Mouse (Mus musculus) heart, embryonic 13.5 days (tissue): Measurements from ENCODE around the gene Arl15. TPM values are rescaled to one million over a fixed set of nuclear protein-coding genes. Genes with fewer than 3 reads are reported as not detected.

Source experiments
- ATAC-seq: fragments of 200-750 bp; cut with Nextera tagmentation; 2 replicates; pipeline ENCODE4 v1.8.0; 2017; ENCODE audit warnings: moderate TSS enrichment; ENCODE audit not compliant: insufficient number of reproducible peaks, low FRiP score, low TSS enrichment; ENCODE audit errors: extremely low read depth
- H3K27ac ChIP-seq: fragments of 300-500 bp; sonication (generic); replicated peaks from 2 replicates; pipeline ENCODE4 v1.5.1; 2015; ENCODE audit warnings: moderate library complexity, mild to moderate bottlenecking, inconsistent platforms
- H3K27me3 ChIP-seq: fragments of 300-500 bp; sonication (generic); replicated peaks from 2 replicates; pipeline ENCODE4 v1.6.1; 2015; ENCODE audit warnings: mild to moderate bottlenecking, inconsistent platforms
- H3K36me3 ChIP-seq: fragments of 300-500 bp; sonication (generic); 2 replicates; pipeline ENCODE4 v1.6.1; 2015; ENCODE audit warnings: mild to moderate bottlenecking, inconsistent platforms
- H3K4me1 ChIP-seq: fragments of 300-500 bp; sonication (generic); 2 replicates; pipeline ENCODE4 v1.6.1; 2015; ENCODE audit warnings: inconsistent platforms
- H3K4me2 ChIP-seq: fragments of 300-500 bp; sonication (generic); 2 replicates; pipeline ENCODE4 v1.6.1; 2015; ENCODE audit warnings: inconsistent platforms, mild to moderate bottlenecking, moderate library complexity
- H3K4me3 ChIP-seq: fragments of 300-500 bp; sonication (generic); 2 replicates; pipeline ENCODE4 v1.5.1; 2015; ENCODE audit warnings: moderate library complexity, mild to moderate bottlenecking, inconsistent platforms
- H3K9ac ChIP-seq: fragments of 300-500 bp; sonication (generic); 2 replicates; pipeline ENCODE4 v1.6.1; 2015; ENCODE audit warnings: inconsistent platforms, mild to moderate bottlenecking, moderate library complexity
- H3K9me3 ChIP-seq: fragments of 300-500 bp; sonication (generic); 2 replicates; pipeline ENCODE4 v1.6.1; 2016; ENCODE audit warnings: inconsistent platforms
- WGBS: fragments of 180-500 bp; shearing (Covaris S2); methylation state at CpG from one replicate; pipeline ENCODE4 v1.1.7; 2015; ENCODE audit warnings: mixed read lengths; 5-methylcytosine and 5-hydroxymethylcytosine counted together
- polyA plus RNA-seq: library from polyadenylated mRNA; unstranded; fragments of >200 nt; fragmentation: Nextera tagmentation; extraction: Ambion mirVana; gene quantifications from 2 replicates; pipeline ENCODE4 v1.2.1, GENCODE M21; 2015

Gene Arl15
- polyA plus RNA-seq, 1 experiment from 2014 or later, result 6.1 TPM

GRCm38 (mm10) chr13:114071439-114071838 lies 277.1 kb downstream of the Arl15 start:
- H3K27me3 ChIP-seq, result no peaks in the 10 kb centered on the region
- 90% methylated on average over 7 of the region's 7 CpGs for WGBS
- no peaks in the 10 kb centered on the region for H3K4me1 ChIP-seq
- H3K9ac ChIP-seq, result no peak overlapping the region
- H3K9me3 ChIP-seq, result no peaks in the 10 kb centered on the region
- H3K4me2 ChIP-seq, result no peak overlapping the region
- H3K4me3 ChIP-seq, result no peak overlapping the region
- peaks cover 4% of the 10 kb centered on the region; the same call in 1 of the 2 replicates for H3K36me3 ChIP-seq
- no peak overlapping the region for H3K27ac ChIP-seq
- no peak for ATAC-seq

GRCm38 (mm10) chr13:114074471-114074870 lies 280.2 kb downstream of the Arl15 start:
- ATAC-seq, result no peak
- H3K9me3 ChIP-seq, result no peaks in the 10 kb centered on the region
- WGBS, result 46% methylated on average over 8 of the region's 8 CpGs
- H3K4me2 ChIP-seq, result no peak overlapping the region
- H3K27ac ChIP-seq, result no peak overlapping the region
- H3K36me3 ChIP-seq, result peaks cover 4% of the 10 kb centered on the region; the same call in 1 of the 2 replicates
- H3K4me3 ChIP-seq, result no peak overlapping the region
- H3K27me3 ChIP-seq, result no peaks in the 10 kb centered on the region
- no peak overlapping the region for H3K9ac ChIP-seq
- H3K4me1 ChIP-seq, result no peaks in the 10 kb centered on the region

GRCm38 (mm10) chr13:114075724-114076384 lies 281.5 kb downstream of the Arl15 start:
- Histone ChIP-seq H3K4me2 (no peak overlapping the region), H3K9me3 (no peaks in the 10 kb centered on the region), H3K4me1 (no peaks in the 10 kb centered on the region), H3K9ac (no peak overlapping the region), H3K36me3 (peaks cover 4% of the 10 kb centered on the region; the same call in 1 of the 2 replicates), H3K27ac (no peak overlapping the region), H3K27me3 (no peaks in the 10 kb centered on the region), H3K4me3 (no peak overlapping the region)
- 65% methylated on average over 9 of the region's 9 CpGs for whole genome bisulfite sequencing
- no peak for ATAC-seq

GRCm38 (mm10) chr13:114077181-114077580 lies 282.9 kb downstream of the Arl15 start:
- Histone ChIP-seq H3K27me3 (no peaks in the 10 kb centered on the region), H3K36me3 (no peaks in the 10 kb centered on the region), H3K4me1 (no peaks in the 10 kb centered on the region), H3K9me3 (no peaks in the 10 kb centered on the region), H3K4me2 (no peak overlapping the region), H3K27ac (no peak overlapping the region), H3K9ac (no peak overlapping the region), H3K4me3 (no peak overlapping the region)
- no peak for ATAC-seq
- WGBS, result 88% methylated on average over 9 of the region's 9 CpGs

GRCm38 (mm10) chr13:114077584-114078270 lies 283.4 kb downstream of the Arl15 start:
- no peak overlapping the region for H3K9ac ChIP-seq
- H3K4me2 ChIP-seq, result no peak overlapping the region
- no peaks in the 10 kb centered on the region for H3K27me3 ChIP-seq
- no peaks in the 10 kb centered on the region for H3K9me3 ChIP-seq
- WGBS, result 72% methylated on average over 17 of the region's 17 CpGs
- H3K4me1 ChIP-seq, result no peaks in the 10 kb centered on the region
- H3K27ac ChIP-seq, result no peak overlapping the region
- H3K36me3 ChIP-seq, result no peaks in the 10 kb centered on the region
- ATAC-seq, result no peak
- H3K4me3 ChIP-seq, result no peak overlapping the region

- no peaks in the 10 kb centered on the region for H3K27me3 ChIP-seq
- no peak overlapping the region for H3K4me2 ChIP-seq
- 88% methylated on average over 4 of the region's 4 CpGs for WGBS
- no peak overlapping the region for H3K4me3 ChIP-seq
- H3K36me3 ChIP-seq, result no peaks in the 10 kb centered on the region
- no peaks in the 10 kb centered on the region for H3K9me3 ChIP-seq
- no peaks in the 10 kb centered on the region for H3K4me1 ChIP-seq
- no peak for ATAC-seq
- H3K9ac ChIP-seq, result no peak overlapping the region
- H3K27ac ChIP-seq, result no peak overlapping the region
These were observed 284.5 kb downstream of the Arl15 start for GRCm38 (mm10) chr13:114078851-114079250.

- Histone ChIP-seq H3K9ac (no peak overlapping the region), H3K27me3 (no peaks in the 10 kb centered on the region), H3K4me3 (no peak overlapping the region), H3K27ac (no peak overlapping the region), H3K4me1 (no peaks in the 10 kb centered on the region), H3K9me3 (no peaks in the 10 kb centered on the region), H3K36me3 (no peaks in the 10 kb centered on the region), H3K4me2 (no peak overlapping the region)
- ATAC-seq, result no peak
- 85% methylated on average over 6 of the region's 6 CpGs for WGBS
These were observed 285.4 kb downstream of the Arl15 start for GRCm38 (mm10) chr13:114079751-114080150.

GRCm38 (mm10) chr13:114080491-114080890 lies 286.2 kb downstream of the Arl15 start:
- no peaks in the 10 kb centered on the region for H3K27me3 ChIP-seq
- no peak overlapping the region for H3K4me2 ChIP-seq
- no peak for ATAC-seq
- WGBS, result 77% methylated on average over 8 of the region's 8 CpGs
- no peaks in the 10 kb centered on the region for H3K4me1 ChIP-seq
- H3K9ac ChIP-seq, result no peak overlapping the region
- H3K27ac ChIP-seq, result no peak overlapping the region
- no peaks in the 10 kb centered on the region for H3K36me3 ChIP-seq
- no peak overlapping the region for H3K4me3 ChIP-seq
- no peaks in the 10 kb centered on the region for H3K9me3 ChIP-seq

- H3K9me3 ChIP-seq, result no peaks in the 10 kb centered on the region
- H3K4me2 ChIP-seq, result no peak overlapping the region
- H3K27me3 ChIP-seq, result no peaks in the 10 kb centered on the region
- peaks cover 12% of the 10 kb centered on the region for H3K4me1 ChIP-seq
- H3K36me3 ChIP-seq, result no peaks in the 10 kb centered on the region
- no peak overlapping the region for H3K27ac ChIP-seq
- no peak overlapping the region for H3K4me3 ChIP-seq
- 67% methylated on average over 3 of the region's 3 CpGs for WGBS
- no peak overlapping the region for H3K9ac ChIP-seq
- ATAC-seq, result no peak
These were observed 289.3 kb downstream of the Arl15 start for GRCm38 (mm10) chr13:114083570-114084138.

- H3K4me1 ChIP-seq, result peaks cover 12% of the 10 kb centered on the region
- H3K9ac ChIP-seq, result no peak overlapping the region
- H3K27me3 ChIP-seq, result no peaks in the 10 kb centered on the region
- H3K4me2 ChIP-seq, result no peak overlapping the region
- ATAC-seq, result no peak
- H3K27ac ChIP-seq, result no peak overlapping the region
- no peak overlapping the region for H3K4me3 ChIP-seq
- no peaks in the 10 kb centered on the region for H3K9me3 ChIP-seq
- WGBS, result 75% methylated on average over 8 of the region's 8 CpGs
- no peaks in the 10 kb centered on the region for H3K36me3 ChIP-seq
These were observed 291.1 kb downstream of the Arl15 start for GRCm38 (mm10) chr13:114085442-114085841.

GRCm38 (mm10) chr13:114086325-114086724 lies 292.0 kb downstream of the Arl15 start:
- Histone ChIP-seq H3K9ac (no peak overlapping the region), H3K4me1 (peaks cover 12% of the 10 kb centered on the region), H3K9me3 (no peaks in the 10 kb centered on the region), H3K4me2 (no peak overlapping the region), H3K27ac (no peak overlapping the region), H3K36me3 (no peaks in the 10 kb centered on the region), H3K4me3 (no peak overlapping the region), H3K27me3 (no peaks in the 10 kb centered on the region)
- 29% methylated on average over 5 of the region's 5 CpGs for WGBS
- ATAC-seq, result no peak
